Mouse (Mus musculus) ES-Bruce4 (cell line): ENCODE data around the gene Uts2.

Experiments
- CTCF ChIP-seq: IDR thresholded peaks from one replicate; pipeline ENCODE4 v1.8.1; 2011; ENCODE audit warnings: low read depth, low read length
- EP300 ChIP-seq: IDR thresholded peaks from 2 replicates; pipeline ENCODE4 v1.6.1; 2011; ENCODE audit warnings: low read depth, low read length; ENCODE audit not compliant: insufficient read depth
- POLR2A ChIP-seq: IDR thresholded peaks from one replicate; pipeline ENCODE4 v1.8.1; 2011; ENCODE audit warnings: low read length; ENCODE audit not compliant: insufficient read depth

DNA sequence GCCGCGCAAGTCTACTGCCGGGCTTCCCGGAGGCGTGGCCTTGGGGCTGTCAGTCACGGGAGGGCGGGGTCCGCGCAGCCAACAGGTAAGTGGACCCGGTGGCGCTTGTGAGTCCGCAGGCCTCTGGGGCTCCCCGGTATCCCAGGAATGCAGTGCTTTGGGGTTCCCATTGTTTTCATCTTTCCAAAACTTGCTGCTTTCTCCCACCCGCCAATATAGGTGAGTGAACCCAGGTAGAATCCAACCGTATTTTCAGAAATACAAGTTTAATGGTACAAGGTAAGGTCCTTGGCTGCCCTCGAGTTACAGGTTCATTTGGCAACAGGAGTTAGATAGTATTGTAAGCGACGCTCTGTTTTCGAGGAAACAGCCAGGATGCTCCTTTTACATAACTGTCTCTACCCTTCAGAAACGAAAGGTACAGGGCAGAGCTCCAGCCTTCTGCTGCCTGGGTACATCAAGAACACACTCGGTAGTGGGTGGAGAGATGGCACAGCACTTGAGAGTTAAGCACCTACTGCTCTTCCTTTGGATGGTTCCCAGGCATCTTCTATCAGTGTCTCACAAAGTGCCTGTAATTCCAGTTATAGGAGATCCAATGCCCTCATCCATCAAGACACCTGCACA lies 48.2 kb downstream of the Uts2 start:
- TF ChIP-seq POLR2A: no peak
- TF ChIP-seq CTCF: no peak
- no peak for TF ChIP-seq EP300
